Mouse (Mus musculus): ENCODE measurements around the gene Gnptab.
A peak's percentile ranks its signal among the peaks of the same experiment; 100 is the strongest.
"Not testable (repeated sequence)": the region's sequence is repeated elsewhere in the genome, so short reads cannot be mapped to it uniquely, and the experiment has no call there.

Gene Gnptab

GRCm38 (mm10) chr10:88420141-88420541, 41.2 kb downstream of the Gnptab start:
- DNase-seq = no peak

GRCm38 (mm10) chr10:88420655-88421435, 41.9 kb downstream of the Gnptab start:
- no peak for DNase-seq

- DNase-seq = peak in 1 of 2 experiments; percentile 72
Observed at GRCm38 (mm10) chr10:88426158-88426816, 47.4 kb downstream of the Gnptab start.

GRCm38 (mm10) chr10:88426896-88427295, 48.0 kb downstream of the Gnptab start:
- no peak for DNase-seq

- DNase-seq = no peak
Observed at GRCm38 (mm10) chr10:88427998-88428397, 49.1 kb downstream of the Gnptab start.

GRCm38 (mm10) chr10:88441224-88441623, 62.3 kb downstream of the Gnptab start:
- DNase-seq = no peak

- peak in 1 of 2 experiments; percentile 32 for DNase-seq
Observed at GRCm38 (mm10) chr10:88451221-88451620, 72.3 kb downstream of the Gnptab start.

- DNase-seq = no peak
Observed at GRCm38 (mm10) chr10:88451990-88452389, 73.1 kb downstream of the Gnptab start.

- no peak for DNase-seq
Observed at GRCm38 (mm10) chr10:88457816-88458215, 78.9 kb downstream of the Gnptab start.

GRCm38 (mm10) chr10:88459502-88459992, 80.6 kb downstream of the Gnptab start, which contains the start of gene Sycp3:
Gene Sycp3, plus strand, starts transcription at chr10:88459569.
- no peak for DNase-seq

- no peak for DNase-seq
Observed at GRCm38 (mm10) chr10:88460122-88460820, 81.3 kb downstream of the Gnptab start.

- DNase-seq = not testable (repeated sequence)
Observed at GRCm38 (mm10) chr10:88482866-88483265, 103.9 kb downstream of the Gnptab start.

GRCm38 (mm10) chr10:88488629-88489028, 109.7 kb downstream of the Gnptab start:
- DNase-seq = no peak

- DNase-seq = peak; percentile 31 to 50
Observed at GRCm38 (mm10) chr10:88491632-88492031, 112.7 kb downstream of the Gnptab start.

GRCm38 (mm10) chr10:88492658-88493057, 113.7 kb downstream of the Gnptab start:
- DNase-seq = no peak

- DNase-seq = no peak
Observed at GRCm38 (mm10) chr10:88494959-88495587, 116.1 kb downstream of the Gnptab start.

Measured in lung, adult 18-20 months (tissue).